Mouse (Mus musculus) forebrain, embryonic 14.5 days (tissue): ENCODE measurements around the gene Mrpl12. TPM values are rescaled to one million over a fixed set of nuclear protein-coding genes. Genes with fewer than 3 reads are reported as not detected.

Experiments used
- ATAC-seq: fragments of 200-750 bp; cut with Nextera tagmentation; 2 replicates; pipeline ENCODE4 v1.8.0; 2017; ENCODE audit warnings: mild to moderate bottlenecking, moderate library complexity
- DNase-seq: peaks from one replicate; pipeline ENCODE4 v3.0.0-alpha.2; 2015; ENCODE audit warnings: low spot score
- H3K27ac ChIP-seq: fragments of 300-500 bp; sonication (generic); 2 replicates; pipeline ENCODE4 v1.5.1; 2014; ENCODE audit warnings: low read depth, mild to moderate bottlenecking, control low read depth, low read length, moderate library complexity
- H3K27me3 ChIP-seq: fragments of 300-500 bp; sonication (generic); replicated peaks from 2 replicates; pipeline ENCODE4 v1.6.1; 2014; ENCODE audit warnings: low read length, control low read depth, mixed read lengths; ENCODE audit not compliant: control insufficient read depth, insufficient read depth
- H3K36me3 ChIP-seq: fragments of 300-500 bp; sonication (generic); 2 replicates; pipeline ENCODE4 v1.6.1; 2014; ENCODE audit warnings: low read length, control low read depth; ENCODE audit not compliant: control insufficient read depth, insufficient read depth
- H3K4me1 ChIP-seq: fragments of 300-500 bp; sonication (generic); 2 replicates; pipeline ENCODE4 v1.6.1; 2014; ENCODE audit warnings: antibody characterized with exemption, low read length, control low read depth; ENCODE audit not compliant: control insufficient read depth, insufficient read depth
- H3K4me2 ChIP-seq: fragments of 300-500 bp; sonication (generic); 2 replicates; pipeline ENCODE4 v1.6.1; 2014; ENCODE audit warnings: mild to moderate bottlenecking, control low read depth, low read length
- H3K4me3 ChIP-seq: fragments of 300-500 bp; sonication (generic); 2 replicates; pipeline ENCODE4 v1.5.1; 2014; ENCODE audit warnings: low read depth, low read length, control low read depth
- H3K9ac ChIP-seq: fragments of 300-500 bp; sonication (generic); 2 replicates; pipeline ENCODE4 v1.6.1; 2014; ENCODE audit warnings: mild to moderate bottlenecking, low read length, control low read depth, moderate library complexity
- H3K9me3 ChIP-seq: fragments of 300-500 bp; sonication (generic); replicated peaks from 2 replicates; pipeline ENCODE4 v1.6.1; 2016; ENCODE audit warnings: low read length, control low read depth, mixed read lengths; ENCODE audit not compliant: control insufficient read depth
- WGBS: fragments of 180-500 bp; shearing (Covaris S2); extraction: QIAGEN DNeasy Blood & Tissue Kit; methylation state at CpG from one replicate; pipeline ENCODE4 v1.1.7; 2014; 5-methylcytosine and 5-hydroxymethylcytosine counted together
- polyA plus RNA-seq: library from polyadenylated mRNA; unstranded; fragments of >200 nt; fragmentation: Nextera tagmentation; extraction: Ambion mirVana; gene quantifications from 2 replicates; pipeline ENCODE4 v1.2.1, GENCODE M21; 2014

The Mrpl12 gene
- polyA plus RNA-seq, 1 experiment from 2014 or later, result 155 TPM

GRCm38 (mm10) chr11:120464365-120464764, 20.0 kb upstream of the Mrpl12 start:
- no peak overlapping the region for H3K4me2 ChIP-seq
- H3K9ac ChIP-seq, result no peak overlapping the region
- H3K27ac ChIP-seq, result no peak overlapping the region
- DNase-seq (no peak), ATAC-seq (no peak)
- peaks cover 56% of the 10 kb centered on the region for H3K36me3 ChIP-seq
- no peaks in the 10 kb centered on the region for H3K9me3 ChIP-seq
- WGBS, result 90% methylated on average over 5 of the region's 5 CpGs
- H3K4me1 ChIP-seq, result peaks cover 11% of the 10 kb centered on the region
- H3K27me3 ChIP-seq, result no peaks in the 10 kb centered on the region
- H3K4me3 ChIP-seq, result no peak overlapping the region

GRCm38 (mm10) chr11:120465521-120465920, 18.9 kb upstream of the Mrpl12 start:
- Histone ChIP-seq H3K9me3 (no peaks in the 10 kb centered on the region), H3K36me3 (peaks cover 58% of the 10 kb centered on the region), H3K4me3 (no peak overlapping the region), H3K9ac (no peak overlapping the region), H3K4me2 (no peak overlapping the region), H3K27ac (no peak overlapping the region), H3K27me3 (no peaks in the 10 kb centered on the region), H3K4me1 (peaks cover 11% of the 10 kb centered on the region)
- ATAC-seq, result no peak
- WGBS, result 97% methylated on average over 4 of the region's 4 CpGs
- no peak for DNase-seq

GRCm38 (mm10) chr11:120467051-120467735, 17.2 kb upstream of the Mrpl12 start, which contains the start of gene Arl16:
Gene Arl16 (minus strand): TSS chr11:120467607.
- no peaks in the 10 kb centered on the region for H3K9me3 ChIP-seq
- H3K4me2 ChIP-seq, result peak within 1 kb of the TSS; percentile 97
- H3K36me3 ChIP-seq, result peaks cover 58% of the 10 kb centered on the region
- H3K4me1 ChIP-seq, result peaks cover 11% of the 10 kb centered on the region
- H3K4me3 ChIP-seq, result peak within 1 kb of the TSS; percentile 90
- H3K27me3 ChIP-seq, result no peaks in the 10 kb centered on the region
- ATAC-seq (peak; percentile 100), DNase-seq (peak; percentile 100)
- H3K27ac ChIP-seq, result peak within 1 kb of the TSS; percentile 80
- WGBS, result under 1% methylated on average over 52 of the region's 54 CpGs
- peak within 1 kb of the TSS; percentile 92 for H3K9ac ChIP-seq

GRCm38 (mm10) chr11:120467736-120468092, 16.7 kb upstream of the Mrpl12 start:
- H3K4me1 ChIP-seq, result peaks cover 11% of the 10 kb centered on the region
- WGBS, result 3% methylated on average over 33 of the region's 33 CpGs
- no peaks in the 10 kb centered on the region for H3K9me3 ChIP-seq
- peaks cover 58% of the 10 kb centered on the region for H3K36me3 ChIP-seq
- H3K4me2 ChIP-seq, result peak overlapping the region; percentile 72
- peak overlapping the region; percentile 90 for H3K4me3 ChIP-seq
- ATAC-seq (peak; percentile 68), DNase-seq (no peak)
- no peaks in the 10 kb centered on the region for H3K27me3 ChIP-seq
- H3K27ac ChIP-seq, result peak overlapping the region; percentile 24; the same call in 1 of the 2 replicates
- peak overlapping the region; percentile 80 for H3K9ac ChIP-seq

- ATAC-seq (no peak), DNase-seq (no peak)
- peaks cover 75% of the 10 kb centered on the region for H3K36me3 ChIP-seq
- H3K27me3 ChIP-seq, result no peaks in the 10 kb centered on the region
- WGBS, result 99% methylated on average over 6 of the region's 6 CpGs
- peaks cover 3% of the 10 kb centered on the region; the same call in 1 of the 2 replicates for H3K4me1 ChIP-seq
- no peak overlapping the region for H3K4me3 ChIP-seq
- no peak overlapping the region for H3K9ac ChIP-seq
- no peak overlapping the region for H3K27ac ChIP-seq
- no peaks in the 10 kb centered on the region for H3K9me3 ChIP-seq
- H3K4me2 ChIP-seq, result no peak overlapping the region
Measured at GRCm38 (mm10) chr11:120472052-120472451, 12.4 kb upstream of the Mrpl12 start.

GRCm38 (mm10) chr11:120483448-120483934, 922 bp upstream of the Mrpl12 start:
- Histone ChIP-seq H3K36me3 (peaks cover 75% of the 10 kb centered on the region), H3K27ac (peak overlapping the region; percentile 91), H3K9ac (peak overlapping the region; percentile 86; the same call in 1 of the 2 replicates), H3K4me3 (peak overlapping the region; percentile 97; the same call in 1 of the 2 replicates), H3K4me1 (peaks cover 7% of the 10 kb centered on the region), H3K27me3 (no peaks in the 10 kb centered on the region), H3K9me3 (no peaks in the 10 kb centered on the region), H3K4me2 (peak overlapping the region; percentile 90; the same call in 1 of the 2 replicates)
- no peak for ATAC-seq
- DNase-seq, result no peak
- 86% methylated on average over 7 of the region's 7 CpGs for WGBS

- ATAC-seq (no peak), DNase-seq (no peak)
- Histone ChIP-seq H3K36me3 (peaks cover 74% of the 10 kb centered on the region), H3K9me3 (no peaks in the 10 kb centered on the region), H3K4me2 (peak overlapping the region; percentile 90), H3K27me3 (no peaks in the 10 kb centered on the region), H3K27ac (peak overlapping the region; percentile 91; the same call in 1 of the 2 replicates), H3K4me3 (peak overlapping the region; percentile 97), H3K4me1 (peaks cover 7% of the 10 kb centered on the region), H3K9ac (peak overlapping the region; percentile 86)
- 9% methylated on average over 10 of the region's 10 CpGs for WGBS
Measured at GRCm38 (mm10) chr11:120485251-120485650, 838 bp downstream of the Mrpl12 start.

GRCm38 (mm10) chr11:120488516-120488915, 4.1 kb downstream of the Mrpl12 start:
- Histone ChIP-seq H3K27me3 (no peaks in the 10 kb centered on the region), H3K27ac (no peak overlapping the region), H3K4me3 (no peak overlapping the region), H3K9me3 (no peaks in the 10 kb centered on the region), H3K4me1 (peaks cover 24% of the 10 kb centered on the region), H3K36me3 (peaks cover 42% of the 10 kb centered on the region), H3K4me2 (no peak overlapping the region), H3K9ac (no peak overlapping the region)
- ATAC-seq (no peak), DNase-seq (no peak)
- 79% methylated on average over 4 of the region's 4 CpGs for WGBS
